Mouse (Mus musculus) left cerebral cortex, adult 2 months (tissue): ENCODE data around the gene Erich6. TPM values are rescaled to one million over a fixed set of nuclear protein-coding genes. Genes with fewer than 3 reads are reported as not detected.

ENCODE experiments used
- DNase-seq, 2 experiments: peaks; one replicate each; pipeline ENCODE4 v3.0.0; 2021 to 2022; ENCODE audit warnings: low spot score in 2 of 2, mixed read lengths in 1 of 2; ENCODE audit errors: extremely low spot score in 1 of 2
- H3K27ac ChIP-seq: fragments of 200-600 bp; 2 replicates; pipeline ENCODE4 v1.8.1; 2022
- H3K4me3 ChIP-seq: fragments of 200-600 bp; 2 replicates; pipeline ENCODE4 v1.8.1; 2022
- CTCF ChIP-seq: fragments of 200-600 bp; IDR thresholded peaks from 2 replicates; pipeline ENCODE4 v1.8.1; 2022; ENCODE audit warnings: antibody characterized with exemption, mild to moderate bottlenecking, moderate library complexity
- intact Hi-C: fragments of 180-260 bp; cut with DNase I; formaldehyde crosslinking; loops from one replicate; pipeline ENCODE4 v1.15.1; 2025
- total RNA-seq, 2 experiments: library from RNA; stranded (reverse); gene quantifications; 2 replicates each; pipeline ENCODE4 v1.2.3; 2021

Erich6 gene
- total RNA-seq, 2 experiments from 2014 or later: 1.4 to 1.7 TPM

DNA sequence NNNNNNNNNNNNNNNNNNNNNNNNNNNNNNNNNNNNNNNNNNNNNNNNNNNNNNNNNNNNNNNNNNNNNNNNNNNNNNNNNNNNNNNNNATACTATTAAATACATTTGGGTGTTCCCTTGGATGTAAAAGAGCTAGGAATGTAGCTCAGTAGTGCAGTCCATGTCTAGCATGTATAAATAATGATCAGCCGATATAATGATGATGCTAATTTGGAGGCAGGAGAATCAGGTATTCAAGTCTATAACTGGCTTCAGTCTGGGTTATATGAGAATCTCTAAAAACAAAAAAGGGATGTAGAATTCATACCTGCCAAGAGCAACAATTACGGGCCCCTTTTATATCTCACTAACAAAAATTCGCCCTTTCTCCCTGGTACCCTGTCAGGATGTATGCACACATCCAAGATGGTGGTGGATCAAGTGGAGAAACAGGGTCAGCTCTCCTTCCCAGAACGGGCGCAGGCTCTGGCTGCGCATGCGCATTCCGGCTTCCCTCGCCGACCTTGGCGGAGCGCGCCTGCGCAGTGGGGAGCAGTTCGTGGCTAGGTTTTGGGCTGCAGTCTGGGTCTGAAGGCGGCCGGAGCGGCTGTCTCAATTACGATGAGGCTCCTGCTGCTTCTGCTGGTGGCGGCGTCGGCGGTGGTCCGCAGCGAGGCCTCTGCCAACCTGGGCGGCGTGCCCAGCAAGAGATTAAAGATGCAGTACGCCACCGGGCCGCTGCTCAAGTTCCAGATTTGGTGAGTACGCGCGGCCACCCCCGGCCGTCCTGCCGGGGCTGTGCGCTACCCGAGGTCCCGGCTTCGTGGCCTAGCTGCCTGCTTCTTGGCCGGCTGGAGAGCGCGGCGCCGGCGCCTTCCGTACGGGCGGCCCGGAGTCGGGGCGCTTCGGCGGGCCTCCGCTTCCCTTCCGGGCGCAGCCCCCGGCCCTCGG is 60.6 kb downstream of the Erich6 start, which contains the start of gene Selenot:
Gene Selenot, plus strand, starts transcription at position 500 of the 930 bp plus-strand sequence.
- peak; percentile 11 for TF ChIP-seq CTCF
- H3K4me3 ChIP-seq: peak within 1 kb of the TSS; percentile 73
- intact Hi-C loops: loop anchor here (2.0 to 5.0 kb wide), 5 partner anchors 52 to 431 kb away; partner anchors contain the start of genes Eif2a, Med12l and Serp1
- DNase-seq: peak; percentile 98 to 99
- peak within 1 kb of the TSS; percentile 99 for H3K27ac ChIP-seq

DNA sequence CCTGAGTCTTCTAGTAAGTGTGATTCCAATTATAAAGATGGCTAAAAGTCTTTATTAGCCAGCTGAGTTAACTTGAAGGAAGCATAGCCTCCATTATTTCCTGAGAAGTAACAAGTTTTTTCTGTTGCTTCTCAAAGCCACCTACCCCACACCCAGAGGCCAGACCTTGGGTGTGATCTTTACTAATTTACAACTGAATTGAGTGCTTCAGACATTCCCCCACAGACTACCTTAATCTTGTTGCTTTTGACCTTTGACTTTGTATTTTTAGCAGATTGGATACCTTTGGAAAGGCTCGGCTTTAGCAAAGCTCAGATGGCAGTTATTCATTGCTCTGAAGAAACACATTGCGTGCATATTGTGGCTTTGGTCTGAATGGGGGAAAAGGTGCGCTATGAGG is 66.2 kb downstream of the Erich6 start:
- Histone ChIP-seq H3K27ac (no peak overlapping the region), H3K4me3 (no peak overlapping the region)
- TF ChIP-seq CTCF: no peak
- intact Hi-C loops: no loop called here
- DNase-seq: no peak

Other genes starting within 250 kb of the Erich6 start
- 10 to 100 TPM; 36.9 to 40.7 TPM for gene Tsc22d2, start 222.5 kb downstream of the Erich6 start, total RNA-seq
- 10 to 100 TPM; 40.5 to 43.3 TPM for gene Eif2a, start 111.4 kb downstream of the Erich6 start, total RNA-seq
- 10 to 100 TPM; 20.0 to 21.0 TPM for gene Serp1, start 111.3 kb downstream of the Erich6 start, total RNA-seq
- 100 to 1,000 TPM; 140 to 144 TPM for gene Selenot, start 60.6 kb downstream of the Erich6 start, total RNA-seq
- gene Siah2, start 55.2 kb upstream of the Erich6 start, total RNA-seq: 10 to 100 TPM; 17.2 to 22.0 TPM
- 1 to 10 TPM; 2.6 to 2.8 TPM for gene Mindy4b-ps, start 185.1 kb upstream of the Erich6 start, total RNA-seq
- 1 to 10 TPM in 1 of 2 experiments, under 1 TPM in 1; 0.68 to 1.4 TPM for gene Clrn1, start 248.1 kb upstream of the Erich6 start, total RNA-seq